Mouse (Mus musculus) ES-Bruce4 (cell line): ENCODE data around the gene Tmem231. TPM values are rescaled to one million over a fixed set of nuclear protein-coding genes. Genes with fewer than 3 reads are reported as not detected.

ENCODE experiments used
- H3K27ac ChIP-seq: 2 replicates; pipeline ENCODE4 v1.5.1; 2012; ENCODE audit warnings: low read length, inconsistent platforms; ENCODE audit not compliant: insufficient read depth
- H3K27me3 ChIP-seq: 2 replicates; pipeline ENCODE4 v1.6.1; 2012; ENCODE audit warnings: mild to moderate bottlenecking, low read length, inconsistent platforms; ENCODE audit not compliant: control insufficient read depth, poor library complexity, insufficient read depth, severe bottlenecking
- H3K36me3 ChIP-seq: 2 replicates; pipeline ENCODE4 v1.6.1; 2012; ENCODE audit warnings: inconsistent platforms, mild to moderate bottlenecking, low read length, moderate library complexity; ENCODE audit not compliant: control insufficient read depth, poor library complexity, insufficient read depth, severe bottlenecking
- H3K4me1 ChIP-seq: one replicate; pipeline ENCODE4 v1.8.1; 2011; ENCODE audit warnings: low read length; ENCODE audit not compliant: control insufficient read depth, insufficient read depth
- H3K4me3 ChIP-seq: 2 replicates; pipeline ENCODE4 v1.5.1; 2011; ENCODE audit warnings: low read depth, mild to moderate bottlenecking, low read length
- H3K9ac ChIP-seq: 2 replicates; pipeline ENCODE4 v1.6.1; 2012; ENCODE audit warnings: low read depth, mild to moderate bottlenecking, inconsistent platforms; ENCODE audit not compliant: poor library complexity, severe bottlenecking
- H3K9me3 ChIP-seq: replicated peaks from 2 replicates; pipeline ENCODE4 v1.6.1; 2012; ENCODE audit warnings: mild to moderate bottlenecking, low read length, inconsistent platforms; ENCODE audit not compliant: control insufficient read depth, poor library complexity, insufficient read depth, severe bottlenecking
- CTCF ChIP-seq: IDR thresholded peaks from one replicate; pipeline ENCODE4 v1.8.1; 2011; ENCODE audit warnings: low read depth, low read length
- EP300 ChIP-seq: IDR thresholded peaks from 2 replicates; pipeline ENCODE4 v1.6.1; 2011; ENCODE audit warnings: low read depth, low read length; ENCODE audit not compliant: insufficient read depth
- POLR2A ChIP-seq: IDR thresholded peaks from one replicate; pipeline ENCODE4 v1.8.1; 2011; ENCODE audit warnings: low read length; ENCODE audit not compliant: insufficient read depth
- polyA plus RNA-seq: library from polyadenylated mRNA; stranded (reverse); fragments of >200 nt; gene quantifications from 2 replicates; pipeline ENCODE4 v1.2.4, GENCODE M21; 2011; ENCODE audit warnings: low read depth; ENCODE audit not compliant: missing spikeins, insufficient read depth, insufficient read length

The Tmem231 gene
- polyA plus RNA-seq, 1 experiment = 18.2 TPM

- Histone ChIP-seq H3K4me3 (no peak overlapping the region), H3K36me3 (peaks cover 28% of the 10 kb centered on the region), H3K27ac (no peak overlapping the region), H3K9me3 (peaks cover under 1% of the 10 kb centered on the region; the same call in 1 of the 2 replicates), H3K4me1 (no peaks in the 10 kb centered on the region), H3K9ac (no peak overlapping the region), H3K27me3 (no peaks in the 10 kb centered on the region)
- TF ChIP-seq CTCF (no peak), EP300 (no peak), POLR2A (no peak)
Measured at GRCm38 (mm10) chr8:111968991-111969390, 35.3 kb upstream of the Tmem231 start.

GRCm38 (mm10) chr8:111968541-111968940 is 34.9 kb upstream of the Tmem231 start:
- H3K4me1 ChIP-seq = no peaks in the 10 kb centered on the region
- H3K27ac ChIP-seq = no peak overlapping the region
- no peak overlapping the region for H3K9ac ChIP-seq
- H3K9me3 ChIP-seq = no peaks in the 10 kb centered on the region; the same call in 1 of the 2 replicates
- H3K36me3 ChIP-seq = peaks cover 28% of the 10 kb centered on the region
- H3K27me3 ChIP-seq = no peaks in the 10 kb centered on the region
- no peak overlapping the region for H3K4me3 ChIP-seq
- TF ChIP-seq EP300 (no peak), POLR2A (no peak), CTCF (no peak)

- Histone ChIP-seq H3K4me1 (peaks cover 2% of the 10 kb centered on the region), H3K9me3 (no peaks in the 10 kb centered on the region), H3K27me3 (no peaks in the 10 kb centered on the region), H3K36me3 (peaks cover 28% of the 10 kb centered on the region), H3K27ac (peak overlapping the region; percentile 14; the same call in 1 of the 2 replicates), H3K9ac (no peak overlapping the region), H3K4me3 (no peak overlapping the region)
- TF ChIP-seq POLR2A (no peak), CTCF (no peak), EP300 (no peak)
Measured at GRCm38 (mm10) chr8:111967246-111967870, 33.7 kb upstream of the Tmem231 start.

GRCm38 (mm10) chr8:111964849-111965561 is 31.3 kb upstream of the Tmem231 start:
- peaks cover 12% of the 10 kb centered on the region; the same call in 1 of the 2 replicates for H3K36me3 ChIP-seq
- H3K9me3 ChIP-seq = no peaks in the 10 kb centered on the region
- H3K4me3 ChIP-seq = no peak overlapping the region
- H3K27ac ChIP-seq = peak overlapping the region; percentile 87
- no peak overlapping the region for H3K9ac ChIP-seq
- H3K4me1 ChIP-seq = peaks cover 5% of the 10 kb centered on the region
- TF ChIP-seq EP300 (no peak), CTCF (no peak)
- H3K27me3 ChIP-seq = no peaks in the 10 kb centered on the region

GRCm38 (mm10) chr8:111964351-111964750 is 30.7 kb upstream of the Tmem231 start:
- Histone ChIP-seq H3K4me1 (peaks cover 7% of the 10 kb centered on the region), H3K4me3 (no peak overlapping the region), H3K9me3 (no peaks in the 10 kb centered on the region), H3K36me3 (peaks cover 12% of the 10 kb centered on the region), H3K27ac (peak overlapping the region; percentile 74), H3K27me3 (no peaks in the 10 kb centered on the region), H3K9ac (no peak overlapping the region)
- no peak for TF ChIP-seq CTCF

- Histone ChIP-seq H3K27me3 (no peaks in the 10 kb centered on the region), H3K9me3 (no peaks in the 10 kb centered on the region), H3K4me3 (no peak overlapping the region), H3K4me1 (peaks cover 7% of the 10 kb centered on the region), H3K9ac (no peak overlapping the region), H3K36me3 (peaks cover 15% of the 10 kb centered on the region), H3K27ac (peak overlapping the region; percentile 81)
- TF ChIP-seq EP300 (no peak), POLR2A (no peak), CTCF (no peak)
Measured at GRCm38 (mm10) chr8:111963546-111963945, 29.9 kb upstream of the Tmem231 start.
